Mouse (Mus musculus): ENCODE data around the gene Glcci1.

The Glcci1 gene

DNA sequence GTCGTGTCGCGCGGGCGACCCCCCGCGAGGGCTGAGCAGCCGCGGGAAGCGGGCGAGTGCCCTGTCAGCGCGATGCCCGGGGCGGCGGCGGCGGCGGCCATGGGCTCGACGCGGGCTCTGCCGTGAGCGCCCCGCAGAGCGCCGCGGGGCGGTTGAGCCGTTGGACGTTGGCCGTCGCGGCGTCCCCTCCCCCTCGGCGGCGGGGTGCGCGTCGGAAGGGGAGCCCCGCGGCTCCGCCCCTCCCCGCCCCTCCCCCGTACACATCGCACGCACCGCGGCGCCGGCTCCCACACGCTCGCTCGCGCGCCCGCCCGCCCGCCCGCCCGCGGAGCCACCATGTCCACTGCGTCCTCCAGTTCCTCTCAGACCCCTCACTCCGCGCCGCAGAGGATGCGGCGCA lies at the start of gene Glcci1:
Glcci1 (plus strand) TSS at position 50 of the 400 bp plus-strand sequence.
- peak; percentile 46 for DNase-seq (ENCODE audit: low read depth, low spot score)

DNA sequence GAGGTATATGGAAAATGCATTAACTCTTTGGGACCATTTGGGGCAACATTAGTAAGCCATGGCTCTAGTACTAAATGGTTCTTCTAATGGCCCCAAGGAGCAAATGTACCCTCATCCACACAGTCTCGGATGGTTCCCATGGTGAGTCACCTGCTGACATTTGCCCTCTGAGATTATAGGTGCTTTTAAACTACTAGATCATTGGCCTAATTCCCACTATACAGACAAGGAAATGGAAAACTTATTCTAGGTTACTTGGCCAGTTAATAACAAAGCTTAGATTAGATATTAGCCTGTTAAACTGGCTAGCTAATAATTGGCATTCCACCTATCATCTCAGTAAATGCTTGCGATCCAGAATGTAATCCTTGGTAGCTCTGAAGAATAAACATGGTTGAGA lies 47.0 kb upstream of the Glcci1 start:
- DNase-seq (ENCODE audit: low read depth, low spot score) = no peak

- no peak for DNase-seq (ENCODE audit: low read depth, low spot score)
These were observed 44.0 kb upstream of the Glcci1 start for GRCm38 (mm10) chr6:8465388-8465787.

GRCm38 (mm10) chr6:8465985-8466384 lies 43.4 kb upstream of the Glcci1 start:
- no peak for DNase-seq (ENCODE audit: low read depth, low spot score)

DNA sequence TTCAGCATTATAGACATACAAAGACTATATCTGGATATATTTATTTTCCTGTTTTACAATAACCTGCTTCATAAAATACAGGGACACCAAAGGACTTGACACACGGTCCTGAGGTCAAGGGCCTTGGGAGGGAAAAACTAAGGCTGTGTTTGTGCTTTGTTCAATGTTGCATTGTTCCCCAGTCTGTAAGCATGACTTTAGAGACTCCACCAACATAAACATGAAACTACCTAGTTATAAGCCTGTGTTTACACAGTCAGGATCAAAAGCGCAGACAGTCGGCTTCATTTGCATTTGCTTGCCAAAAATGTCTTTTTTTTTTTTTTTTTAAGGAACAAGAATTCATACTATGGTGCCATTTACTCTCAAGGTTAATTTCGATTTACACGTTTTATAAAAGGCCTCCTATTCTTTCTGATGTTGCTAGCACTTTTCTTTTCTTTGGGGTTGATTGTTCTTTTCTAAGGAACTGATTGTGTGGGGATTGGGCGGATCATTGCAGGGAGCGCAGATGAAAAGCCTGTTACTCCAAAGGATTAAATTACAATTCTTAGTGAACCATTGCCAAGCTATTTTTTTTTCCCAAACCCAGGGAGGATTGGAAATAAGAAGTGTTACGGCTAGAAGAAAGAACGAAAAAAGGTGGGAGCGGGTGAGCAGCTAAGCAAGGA lies 41.6 kb upstream of the Glcci1 start:
- no peak for DNase-seq (ENCODE audit: low read depth, low spot score)

DNA sequence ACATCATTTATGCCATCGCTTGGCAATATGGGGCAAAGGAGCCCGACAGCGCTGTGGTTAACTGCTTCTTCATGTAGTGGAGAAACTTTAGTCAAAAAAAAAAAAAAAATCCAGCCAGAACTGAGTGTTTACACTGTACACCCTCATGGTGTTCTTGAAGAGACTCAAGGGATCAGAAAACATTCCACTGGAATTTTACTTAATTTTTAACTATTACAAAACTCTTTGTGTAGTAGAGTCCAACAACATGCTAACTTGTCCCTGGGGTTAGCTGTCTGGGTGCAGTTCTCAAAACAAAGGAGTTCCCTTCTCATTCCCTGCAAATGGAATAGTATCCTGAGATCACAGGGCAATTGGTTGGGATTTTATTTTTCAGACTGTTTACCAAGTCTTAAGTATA lies 39.5 kb upstream of the Glcci1 start:
- DNase-seq (ENCODE audit: low read depth, low spot score) = no peak

GRCm38 (mm10) chr6:8472125-8472524 lies 37.3 kb upstream of the Glcci1 start:
- DNase-seq (ENCODE audit: low read depth, low spot score) = no peak

DNA sequence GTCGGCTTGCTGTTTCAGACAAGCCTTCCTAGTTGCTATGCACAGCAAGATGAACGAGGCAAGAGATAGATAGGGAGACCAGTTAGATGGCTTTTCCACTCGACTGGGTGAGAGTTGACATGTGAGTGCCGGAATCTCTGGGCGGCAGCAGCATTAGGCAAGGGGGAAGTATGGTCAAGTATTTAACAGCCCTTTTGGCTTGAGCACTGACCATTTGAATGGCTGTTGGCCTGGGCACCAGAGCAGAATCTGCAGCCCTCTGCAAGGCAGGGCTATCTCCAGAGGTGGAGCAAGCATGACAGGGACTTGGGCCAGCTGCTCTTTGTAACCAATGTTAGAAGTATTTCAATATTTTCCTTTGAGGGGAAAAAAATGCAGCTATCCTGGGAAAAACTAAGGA lies 36.5 kb upstream of the Glcci1 start:
- no peak for DNase-seq (ENCODE audit: low read depth, low spot score)

GRCm38 (mm10) chr6:8473498-8473897 lies 35.9 kb upstream of the Glcci1 start:
- DNase-seq (ENCODE audit: low read depth, low spot score) = no peak

- no peak for DNase-seq (ENCODE audit: low read depth, low spot score)
These were observed 35.1 kb upstream of the Glcci1 start for GRCm38 (mm10) chr6:8474316-8474715.

DNA sequence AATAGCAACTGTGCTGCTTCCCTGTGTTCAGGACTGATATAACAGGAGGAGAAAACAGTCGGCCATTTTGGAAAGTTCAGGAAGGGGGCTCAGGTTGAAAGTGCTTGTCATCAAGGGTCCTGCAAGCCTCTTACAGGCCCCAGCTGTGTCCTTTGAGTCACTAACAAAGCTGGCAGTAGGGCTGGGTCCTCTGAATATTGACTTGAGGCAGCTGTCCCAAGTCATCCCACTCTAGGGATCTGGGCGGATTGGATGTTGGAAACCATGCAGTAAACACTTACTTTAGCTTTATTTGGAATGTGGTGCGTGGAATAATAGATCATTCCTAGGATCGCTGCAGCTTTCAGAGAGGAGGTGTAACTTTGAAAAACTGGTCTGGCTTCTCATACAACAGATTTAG lies 34.6 kb upstream of the Glcci1 start:
- DNase-seq (ENCODE audit: low read depth, low spot score) = no peak

DNA sequence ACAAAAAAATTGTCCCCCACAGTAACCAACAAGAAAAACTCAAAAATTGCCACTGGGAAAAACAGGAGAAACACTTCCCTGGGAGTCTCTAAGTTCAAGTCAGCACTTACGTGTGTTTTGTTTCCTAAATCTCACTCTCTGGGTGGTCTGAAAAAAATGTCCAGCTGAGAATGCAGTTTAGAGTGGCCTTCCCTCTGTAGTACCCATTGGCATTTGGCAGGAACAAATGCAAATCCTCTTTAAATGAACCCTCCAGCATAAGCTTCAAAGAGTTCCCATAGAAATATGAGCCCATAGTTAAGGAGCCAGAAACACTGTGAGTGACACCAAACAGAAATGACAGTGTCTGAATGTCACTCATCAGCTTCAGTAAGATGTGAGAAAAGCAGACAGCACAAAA lies 30.2 kb upstream of the Glcci1 start:
- no peak for DNase-seq (ENCODE audit: low read depth, low spot score)

GRCm38 (mm10) chr6:8484437-8485275 lies 24.7 kb upstream of the Glcci1 start:
- peak; percentile 55 for DNase-seq (ENCODE audit: low read depth, low spot score)

DNA sequence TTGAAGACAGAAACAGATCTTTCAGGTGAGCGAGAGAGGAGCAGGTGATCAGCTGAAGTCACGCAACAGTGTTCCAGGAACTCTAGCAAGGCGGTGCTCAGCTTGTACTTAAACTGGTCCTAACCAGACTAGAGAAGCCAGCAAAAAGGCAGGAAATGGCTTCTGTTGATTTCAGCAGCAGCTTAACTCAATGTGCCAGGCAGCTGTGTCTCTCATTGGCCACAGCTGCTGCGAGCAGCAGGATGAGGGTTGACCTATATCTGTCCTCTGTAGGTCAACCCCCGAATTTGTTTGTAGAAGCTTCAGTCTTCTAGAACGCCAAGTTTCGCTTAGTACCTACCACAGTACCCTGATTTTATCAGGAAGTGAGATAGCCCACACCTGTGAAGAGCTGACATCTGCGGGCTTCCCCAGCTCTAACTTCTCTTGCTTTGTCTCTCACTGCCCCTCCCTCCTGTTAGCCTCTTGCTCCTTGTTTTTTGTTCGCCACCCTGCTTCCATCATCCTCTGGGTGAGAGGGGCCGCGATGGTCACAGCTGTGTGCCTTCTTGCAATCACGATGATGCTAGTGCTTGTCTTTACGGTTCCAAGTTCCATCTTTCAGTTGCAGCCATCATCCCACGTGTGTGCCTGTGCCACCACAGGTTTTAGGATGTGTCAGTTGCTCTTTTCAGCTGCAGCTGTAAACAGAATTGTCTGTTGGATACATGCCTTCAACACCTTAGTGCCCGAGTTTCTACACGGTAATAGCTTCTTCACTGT lies 23.8 kb upstream of the Glcci1 start:
- DNase-seq (ENCODE audit: low read depth, low spot score) = peak; percentile 21

DNA sequence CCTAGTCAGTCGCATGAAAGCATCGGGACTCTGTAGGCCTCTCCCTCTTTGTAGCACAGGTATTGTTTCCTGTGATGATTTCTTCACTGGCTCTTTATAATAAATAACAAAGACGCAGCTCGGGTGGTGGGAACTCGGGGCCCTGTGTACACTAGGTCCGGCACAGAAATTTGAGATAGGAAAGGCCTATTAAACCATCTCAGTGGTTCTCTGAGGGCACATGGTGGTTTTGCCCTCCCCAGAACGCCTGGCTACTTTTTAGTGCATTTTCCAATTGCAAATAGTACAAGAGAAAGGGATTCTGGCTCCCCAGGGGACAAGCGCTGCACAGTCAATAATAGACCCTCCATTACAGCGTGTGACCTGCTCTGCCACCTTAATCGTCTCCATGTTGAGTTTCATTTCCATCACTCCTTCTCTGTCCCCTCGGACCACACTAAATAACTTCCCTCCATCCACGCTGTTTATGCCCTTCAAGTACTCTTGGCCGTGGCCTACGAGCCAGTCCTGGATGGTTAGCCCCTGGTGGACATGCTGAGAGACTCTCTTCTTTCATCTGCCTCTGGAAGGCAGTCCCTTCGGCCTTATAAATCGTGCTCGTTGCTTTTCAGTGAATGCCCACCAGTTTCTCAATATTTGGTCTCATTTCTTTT lies 22.9 kb upstream of the Glcci1 start:
- no peak for DNase-seq (ENCODE audit: low read depth, low spot score)

GRCm38 (mm10) chr6:8487044-8487853 lies 22.2 kb upstream of the Glcci1 start:
- DNase-seq (ENCODE audit: low read depth, low spot score) = peak; percentile 62

DNA sequence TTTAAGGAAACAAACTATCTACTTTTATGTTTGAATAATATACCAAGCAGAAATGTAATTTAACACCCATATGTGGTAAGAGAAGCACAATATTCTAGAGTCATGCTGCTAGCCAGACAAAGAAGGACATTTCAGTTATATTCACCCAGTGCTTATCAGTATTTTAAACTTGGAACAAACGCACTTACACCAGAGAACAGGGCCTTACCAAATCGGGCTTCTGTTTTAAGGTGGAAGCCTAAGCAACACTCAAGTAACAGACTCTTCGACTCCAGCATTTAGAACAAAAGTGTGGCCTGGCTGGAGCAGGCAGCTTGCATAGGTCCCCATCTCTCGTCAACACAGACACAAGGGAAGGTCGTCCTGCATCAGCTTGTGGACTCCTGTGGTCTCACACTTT lies 21.2 kb upstream of the Glcci1 start:
- no peak for DNase-seq (ENCODE audit: low read depth, low spot score)

DNA sequence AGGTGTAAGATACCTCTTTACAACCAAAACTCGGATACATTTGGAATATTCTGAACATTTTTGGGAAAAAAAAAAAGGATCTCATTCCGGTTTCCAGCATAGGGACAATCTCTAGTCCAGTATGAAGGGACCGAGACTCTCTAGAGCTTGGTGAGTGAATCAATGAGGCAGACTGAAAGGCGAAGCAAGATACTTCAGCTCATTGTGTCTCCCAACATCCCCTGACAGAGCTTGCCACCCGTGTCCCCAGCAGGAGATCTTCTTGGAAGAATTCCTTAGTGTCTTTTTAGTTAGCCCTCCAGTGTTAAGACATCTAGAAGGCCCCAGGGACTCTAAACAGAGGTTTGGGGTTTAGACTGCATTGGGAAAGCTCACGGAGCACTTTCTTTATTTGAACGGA lies 20.1 kb upstream of the Glcci1 start:
- no peak for DNase-seq (ENCODE audit: low read depth, low spot score)

DNA sequence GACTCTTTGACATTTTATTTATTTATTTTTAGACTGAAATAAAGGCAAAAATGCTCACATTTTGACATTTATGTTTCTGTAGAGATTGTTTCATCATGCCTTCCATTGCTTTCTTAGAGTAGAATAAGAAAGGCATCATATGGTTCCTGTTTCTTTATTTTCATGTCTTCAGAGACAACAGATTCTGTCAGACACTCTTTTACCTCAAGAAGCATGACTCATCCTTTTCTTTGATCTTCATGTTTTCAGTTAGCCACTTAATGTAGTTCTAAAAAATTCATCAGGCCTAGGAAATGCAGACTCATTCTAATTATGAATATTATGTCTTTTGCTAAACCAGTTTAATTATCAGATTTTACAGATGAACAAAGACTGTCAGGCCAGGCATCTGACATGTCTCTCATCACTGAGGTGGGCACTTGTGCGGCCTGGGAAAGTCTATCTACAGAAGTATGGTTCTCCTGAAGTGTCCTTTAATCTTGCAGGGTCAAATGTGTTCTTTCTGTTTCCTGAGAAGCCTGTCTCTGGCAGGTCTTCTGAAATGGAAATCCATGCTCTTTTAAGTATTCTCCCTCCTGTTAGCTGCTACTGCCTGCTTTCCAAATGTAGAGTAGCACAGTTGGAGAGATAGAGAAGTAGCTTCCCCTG lies 19.3 kb upstream of the Glcci1 start:
- DNase-seq (ENCODE audit: low read depth, low spot score) = no peak

DNA sequence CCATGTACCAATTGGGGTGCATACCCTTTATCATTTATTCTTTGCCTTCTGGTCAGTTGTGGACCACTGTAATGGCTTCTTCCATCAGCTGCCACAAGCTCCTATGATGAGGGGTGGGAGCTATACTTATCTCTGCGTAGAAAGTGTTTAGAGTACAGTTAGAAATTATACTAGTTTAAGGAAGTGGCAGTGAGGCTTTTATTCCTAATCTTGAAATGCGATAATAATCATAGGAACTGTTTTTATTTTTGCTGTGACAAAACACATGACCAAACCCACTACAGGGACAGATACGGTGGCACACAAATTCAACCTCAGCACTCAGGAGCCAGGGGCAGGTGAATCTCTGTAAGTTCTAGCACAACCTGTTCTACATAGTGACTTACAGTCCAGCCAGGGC lies 17.2 kb upstream of the Glcci1 start:
- no peak for DNase-seq (ENCODE audit: low read depth, low spot score)
